ENCODE assay signal across 7 mouse cellular contexts in genomic region chr1:92360255-92360654, GRCm38 (mm10).
A peak's percentile ranks its signal among the peaks of the same experiment; 100 is the strongest.
DNase-seq lines count a peak whose midpoint lies in the region; TF ChIP-seq lines count a peak whose summit lies in the region.

No protein-coding gene starts in this region.

- WGBS in lung, adult 2 months: 20% methylated on average over 7 of the region's 7 CpGs
- WGBS in small intestine, adult 2 months: 12% methylated on average over 7 of the region's 7 CpGs

- H3K4me3 ChIP-seq in lung, adult 2 months (replicated peaks; ENCODE audit: extremely low read depth, low read depth, low read length): no peak overlapping the region
- H3K4me3 ChIP-seq in small intestine, adult 2 months (ENCODE audit: low read depth, low read length): no peak overlapping the region

- H3K27me3 ChIP-seq in small intestine, adult 2 months (ENCODE audit: control insufficient read depth, insufficient read depth, low read length): no peaks in the 10 kb centered on the region

- H3K4me1 ChIP-seq in lung, adult 2 months (ENCODE audit: control insufficient read depth, insufficient read depth, low read length): no peaks in the 10 kb centered on the region
- no peaks in the 10 kb centered on the region for H3K4me1 ChIP-seq in small intestine, adult 2 months (ENCODE audit: control insufficient read depth, insufficient read depth, insufficient read length, low read length)

- H3K27ac ChIP-seq in small intestine, adult 2 months (ENCODE audit: insufficient read depth, low read depth, low read length): no peak overlapping the region

- TF ChIP-seq CTCF in lung, adult 2 months (IDR thresholded peaks at IDR 0.05; ENCODE audit: insufficient read depth, low read length): peak; percentile 80
- peak; percentile 80; the same call in 1 of the 2 replicates for TF ChIP-seq CTCF in small intestine, adult 2 months (IDR thresholded peaks at IDR 0.05; ENCODE audit: extremely low read depth, insufficient read length, insufficient replicate concordance, low read depth, low read length)

- TF ChIP-seq POLR2A in lung, adult 2 months (IDR thresholded peaks at IDR 0.05; ENCODE audit: borderline replicate concordance, extremely low read depth, low read depth, low read length): no peak
- no peak for TF ChIP-seq POLR2A in small intestine, adult 2 months (IDR thresholded peaks at IDR 0.05; ENCODE audit: low read depth, low read length)

- DNase-seq in 3T3-L1 (ENCODE audit: low read depth, low spot score) (peak; percentile 72), 416B (ENCODE audit: low read depth) (peak; percentile 22)
- DNase-seq in adrenal gland, postnatal 25 days: peak; percentile 76
- peak; percentile 32 for DNase-seq in embryo, embryonic 11.5 days (ENCODE audit: low read depth, low spot score)
- peak; percentile 60 to 73 for DNase-seq in kidney, postnatal 25 days
- DNase-seq in lung, adult 2 months: peak; percentile 68

- H3K36me3 ChIP-seq in small intestine, adult 2 months (ENCODE audit: control insufficient read depth, insufficient read depth, low read length): no peaks in the 10 kb centered on the region

Comparison
In these comparisons a context has a peak if more than half of its experiments do, and no peak if none do; other contexts are left out.
1. DNase-seq: peak in every context shown above with its lines; median percentile 76 in adrenal gland, postnatal 25 days; 72 in 3T3-L1; 68 in lung, adult 2 months; 66 in kidney, postnatal 25 days; 32 in embryo, embryonic 11.5 days; 22 in 416B.